Mouse (Mus musculus) limb, embryonic 14.5 days (tissue): ENCODE measurements around the gene Slco3a1. TPM values are rescaled to one million over a fixed set of nuclear protein-coding genes. Genes with fewer than 3 reads are reported as not detected.

ENCODE experiments used
- ATAC-seq: fragments of 200-750 bp; cut with Nextera tagmentation; 2 replicates; pipeline ENCODE4 v1.8.0; 2017; ENCODE audit warnings: low read depth, moderate number of reproducible peaks, moderate TSS enrichment; ENCODE audit not compliant: low FRiP score
- DNase-seq: peaks from one replicate; pipeline ENCODE4 v3.0.0-alpha.2; 2015; ENCODE audit warnings: low spot score
- H3K27ac ChIP-seq: fragments of 300-500 bp; sonication (generic); replicated peaks from 2 replicates; pipeline ENCODE4 v1.5.1; 2014; ENCODE audit warnings: low read depth, mild to moderate bottlenecking, low read length, moderate library complexity, mixed read lengths
- H3K27me3 ChIP-seq: fragments of 300-500 bp; sonication (generic); 2 replicates; pipeline ENCODE4 v1.6.1; 2014; ENCODE audit warnings: low read length, mixed read lengths; ENCODE audit not compliant: control insufficient read depth, insufficient read depth
- H3K36me3 ChIP-seq: fragments of 300-500 bp; sonication (generic); 2 replicates; pipeline ENCODE4 v1.6.1; 2014; ENCODE audit warnings: mild to moderate bottlenecking, low read length, moderate library complexity, mixed read lengths; ENCODE audit not compliant: control insufficient read depth, insufficient read depth
- H3K4me1 ChIP-seq: fragments of 300-500 bp; sonication (generic); 2 replicates; pipeline ENCODE4 v1.6.1; 2014; ENCODE audit warnings: antibody characterized with exemption, low read length, mixed read lengths; ENCODE audit not compliant: control insufficient read depth, insufficient read depth
- H3K4me2 ChIP-seq: fragments of 300-500 bp; sonication (generic); replicated peaks from 2 replicates; pipeline ENCODE4 v1.6.1; 2014; ENCODE audit warnings: low read depth, mild to moderate bottlenecking, low read length, moderate library complexity; ENCODE audit not compliant: severe bottlenecking
- H3K4me3 ChIP-seq: fragments of 300-500 bp; sonication (generic); replicated peaks from 2 replicates; pipeline ENCODE4 v1.5.1; 2014; ENCODE audit warnings: low read length
- H3K9ac ChIP-seq: fragments of 300-500 bp; sonication (generic); 2 replicates; pipeline ENCODE4 v1.6.1; 2014; ENCODE audit warnings: mild to moderate bottlenecking, low read depth, low read length, moderate library complexity; ENCODE audit not compliant: severe bottlenecking
- H3K9me3 ChIP-seq: fragments of 300-500 bp; sonication (generic); 2 replicates; pipeline ENCODE4 v1.6.1; 2016; ENCODE audit warnings: low read length; ENCODE audit not compliant: control insufficient read depth
- POLR2A ChIP-seq: fragments of 200-500 bp; IDR thresholded peaks from 2 replicates; pipeline ENCODE4 v1.8.0; 2012; ENCODE audit warnings: inconsistent platforms, mild to moderate bottlenecking, moderate library complexity, borderline replicate concordance; ENCODE audit not compliant: insufficient read depth, insufficient read length; ENCODE audit errors: extremely low read depth
- WGBS: fragments of 180-500 bp; shearing (Covaris S2); extraction: QIAGEN DNeasy Blood & Tissue Kit; methylation state at CpG from one replicate; pipeline ENCODE4 v1.1.7; 2014; 5-methylcytosine and 5-hydroxymethylcytosine counted together
- polyA plus RNA-seq, 2 experiments: library from polyadenylated mRNA; depleted of rRNA in 1 of 2; stranded (reverse) in 1 of 2; unstranded in 1 of 2; fragments of >200 nt; fragmentation: Nextera tagmentation in 1 of 2; extraction: Ambion mirVana in 1 of 2; gene quantifications; 2 replicates each; pipeline versions ENCODE4 v1.2.1 to v1.2.3; 2012 to 2014

Gene Slco3a1
- polyA plus RNA-seq, 2 experiments, result 11.8 to 12.2 TPM

DNA sequence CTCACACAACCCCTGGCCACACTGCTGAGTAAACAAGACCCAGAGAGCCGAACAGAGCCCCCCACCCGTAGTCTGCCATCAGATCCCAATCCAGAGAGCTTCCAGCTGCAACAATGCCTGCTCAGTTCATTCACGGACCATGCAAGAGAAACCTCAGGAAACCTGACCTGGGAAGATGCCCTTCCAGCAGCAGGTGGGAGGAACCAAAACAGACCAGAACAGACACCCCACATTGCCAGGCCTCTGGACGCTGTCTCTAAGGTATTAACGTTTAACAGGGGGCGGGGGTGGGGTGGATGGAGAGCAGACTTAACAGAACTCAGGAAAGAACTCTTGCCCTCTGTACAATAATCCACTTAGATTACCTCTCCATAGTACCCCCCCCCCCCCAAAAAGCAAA, 4.9 kb downstream of the Slco3a1 start:
- DNase-seq, result no peak
- ATAC-seq, result no peak
- no peak overlapping the region for H3K4me3 ChIP-seq
- H3K9ac ChIP-seq, result no peak overlapping the region
- 0 out of 2 replicates have a peak, but pooled peaks cover 7% of the 10 kb centered on the region for H3K4me1 ChIP-seq
- 31% methylated on average over 6 of the region's 6 CpGs for WGBS
- H3K9me3 ChIP-seq, result no peaks in the 10 kb centered on the region
- H3K27me3 ChIP-seq, result peaks cover 12% of the 10 kb centered on the region
- H3K27ac ChIP-seq, result no peak overlapping the region
- H3K36me3 ChIP-seq, result no peaks in the 10 kb centered on the region
- no peak overlapping the region for H3K4me2 ChIP-seq
- no peak for TF ChIP-seq POLR2A

GRCm38 (mm10) chr7:74549013-74549582, 5.5 kb downstream of the Slco3a1 start:
- no peak overlapping the region for H3K27ac ChIP-seq
- no peak overlapping the region for H3K9ac ChIP-seq
- ATAC-seq (no peak), DNase-seq (no peak)
- H3K4me1 ChIP-seq, result 0 out of 2 replicates have a peak, but pooled peaks cover 7% of the 10 kb centered on the region
- no peak overlapping the region for H3K4me2 ChIP-seq
- 63% methylated on average over 6 of the region's 6 CpGs for WGBS
- no peak overlapping the region for H3K4me3 ChIP-seq
- H3K36me3 ChIP-seq, result no peaks in the 10 kb centered on the region
- H3K9me3 ChIP-seq, result no peaks in the 10 kb centered on the region
- peaks cover 12% of the 10 kb centered on the region for H3K27me3 ChIP-seq
- TF ChIP-seq POLR2A, result no peak

DNA sequence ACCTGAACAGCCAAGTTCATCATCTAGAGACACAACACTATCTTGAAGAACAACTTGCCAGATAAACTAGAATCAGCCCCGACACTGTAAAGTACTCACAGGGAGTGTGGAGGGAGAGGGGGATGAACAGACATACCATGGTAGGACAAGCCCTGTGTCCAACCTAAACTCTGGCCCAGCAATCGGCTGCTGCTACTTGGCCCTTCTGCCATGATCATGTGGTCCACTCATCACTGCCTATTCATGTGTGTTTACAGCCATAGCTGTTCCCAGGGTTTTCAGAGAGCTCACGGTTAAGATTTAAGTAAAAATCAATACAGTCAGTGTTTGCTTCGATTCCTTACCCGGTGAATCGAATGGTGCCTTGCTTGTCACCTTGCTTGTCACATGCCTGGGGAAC, 7.9 kb downstream of the Slco3a1 start:
- 89% methylated on average over 6 of the region's 6 CpGs for WGBS
- H3K36me3 ChIP-seq, result no peaks in the 10 kb centered on the region
- no peak overlapping the region for H3K4me3 ChIP-seq
- TF ChIP-seq POLR2A, result no peak
- H3K4me2 ChIP-seq, result no peak overlapping the region
- no peak overlapping the region for H3K9ac ChIP-seq
- no peaks in the 10 kb centered on the region for H3K9me3 ChIP-seq
- no peaks in the 10 kb centered on the region for H3K4me1 ChIP-seq
- no peaks in the 10 kb centered on the region; the same call in 1 of the 2 replicates for H3K27me3 ChIP-seq
- no peak overlapping the region for H3K27ac ChIP-seq
- no peak for ATAC-seq
- no peak for DNase-seq

GRCm38 (mm10) chr7:74545498-74545990, 9.0 kb downstream of the Slco3a1 start:
- H3K27ac ChIP-seq, result no peak overlapping the region
- H3K4me2 ChIP-seq, result no peak overlapping the region
- no peaks in the 10 kb centered on the region for H3K36me3 ChIP-seq
- DNase-seq (no peak), ATAC-seq (no peak)
- TF ChIP-seq POLR2A, result no peak
- H3K27me3 ChIP-seq, result no peaks in the 10 kb centered on the region
- 74% methylated on average over 6 of the region's 6 CpGs for WGBS
- no peaks in the 10 kb centered on the region for H3K4me1 ChIP-seq
- H3K9ac ChIP-seq, result no peak overlapping the region
- no peaks in the 10 kb centered on the region for H3K9me3 ChIP-seq
- no peak overlapping the region for H3K4me3 ChIP-seq

DNA sequence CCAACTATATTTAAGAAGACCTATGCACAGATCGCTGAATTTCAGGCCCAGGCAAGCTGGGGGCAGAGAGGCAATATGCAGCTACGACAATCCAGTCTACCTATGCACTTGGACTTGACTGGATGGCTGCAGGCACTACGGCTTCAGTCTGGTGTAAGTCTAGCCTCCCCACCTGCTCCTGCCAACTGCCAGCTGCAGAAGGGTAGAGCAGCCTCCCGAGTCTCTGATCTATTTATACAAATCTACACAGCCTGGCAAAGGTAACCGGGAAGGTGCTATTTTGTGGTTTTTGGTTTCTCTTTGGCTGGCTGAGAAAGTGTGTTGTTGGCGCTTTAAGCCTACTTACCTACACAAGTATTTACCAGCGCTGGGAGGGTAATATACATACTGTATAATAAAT, 10.3 kb downstream of the Slco3a1 start:
- H3K36me3 ChIP-seq, result no peaks in the 10 kb centered on the region
- H3K4me3 ChIP-seq, result no peak overlapping the region
- H3K27me3 ChIP-seq, result no peaks in the 10 kb centered on the region
- H3K9me3 ChIP-seq, result no peaks in the 10 kb centered on the region
- no peak overlapping the region for H3K4me2 ChIP-seq
- no peak overlapping the region for H3K9ac ChIP-seq
- no peak for ATAC-seq
- no peak overlapping the region for H3K27ac ChIP-seq
- 73% methylated on average over 7 of the region's 7 CpGs for whole genome bisulfite sequencing
- no peak for DNase-seq
- no peaks in the 10 kb centered on the region for H3K4me1 ChIP-seq
- TF ChIP-seq POLR2A, result no peak

- Histone ChIP-seq H3K9me3 (no peaks in the 10 kb centered on the region), H3K9ac (no peak overlapping the region)
- WGBS, result 41% methylated on average over 4 of the region's 4 CpGs
These were observed 12.6 kb downstream of the Slco3a1 start for GRCm38 (mm10) chr7:74541958-74542357.

More at GRCm38 (mm10) chr7:74541958-74542357, 12.6 kb downstream of the Slco3a1 start:
- DNase-seq (no peak), ATAC-seq (no peak)
- no peak for TF ChIP-seq POLR2A
- no peaks in the 10 kb centered on the region for H3K27me3 ChIP-seq
- no peak overlapping the region for H3K4me2 ChIP-seq
- no peak overlapping the region for H3K27ac ChIP-seq
- no peak overlapping the region for H3K4me3 ChIP-seq
- no peaks in the 10 kb centered on the region for H3K4me1 ChIP-seq
- no peaks in the 10 kb centered on the region for H3K36me3 ChIP-seq
